Mouse (Mus musculus): ENCODE results near the gene Cse1l. TPM values are rescaled to one million over a fixed set of nuclear protein-coding genes. Genes with fewer than 3 reads are reported as not detected.
A peak's percentile ranks its signal among the peaks of the same experiment; 100 is the strongest.

Cse1l gene
- polyA plus RNA-seq, 1 experiment from 2014 or later: 107 TPM

DNA sequence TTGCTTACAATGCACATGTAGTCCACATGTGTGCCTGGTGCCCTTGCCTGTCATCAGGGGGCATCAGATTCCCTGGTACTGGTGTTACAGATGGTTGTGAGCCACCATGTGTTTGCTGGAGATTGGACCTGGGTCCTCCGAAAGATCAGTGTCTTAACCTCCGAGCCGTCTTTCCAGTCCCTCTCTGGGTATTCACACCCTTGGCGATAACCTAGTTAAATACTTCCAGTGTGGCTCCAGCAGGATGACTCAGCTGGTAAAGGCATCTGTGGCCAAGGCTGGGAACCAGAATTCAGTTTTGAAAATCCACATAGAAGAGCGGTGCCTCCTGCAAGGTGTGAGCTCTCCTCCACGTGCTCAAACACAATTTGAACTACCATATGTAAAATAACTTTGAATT, 28.1 kb downstream of the Cse1l start:
- 95% methylated on average over 6 of the region's 6 CpGs for WGBS
- no peaks in the 10 kb centered on the region for H3K9me3 ChIP-seq (ENCODE audit: control insufficient read depth, low read length)
- no peaks in the 10 kb centered on the region for H3K4me1 ChIP-seq (replicated peaks; ENCODE audit: control insufficient read depth, insufficient read depth, low read length)
- no peak overlapping the region for H3K9ac ChIP-seq (replicated peaks; ENCODE audit: low read depth, low read length)
- no peak for ATAC-seq
- H3K4me2 ChIP-seq (ENCODE audit: low read length): no peak overlapping the region
- no peaks in the 10 kb centered on the region for H3K27me3 ChIP-seq (replicated peaks; ENCODE audit: control insufficient read depth, insufficient read depth, low read length)
- H3K27ac ChIP-seq (ENCODE audit: low read length): no peak overlapping the region
- no peak overlapping the region for H3K4me3 ChIP-seq (replicated peaks; ENCODE audit: low read length)
- peaks cover 20% of the 10 kb centered on the region for H3K36me3 ChIP-seq (ENCODE audit: control insufficient read depth, insufficient read depth)

DNA sequence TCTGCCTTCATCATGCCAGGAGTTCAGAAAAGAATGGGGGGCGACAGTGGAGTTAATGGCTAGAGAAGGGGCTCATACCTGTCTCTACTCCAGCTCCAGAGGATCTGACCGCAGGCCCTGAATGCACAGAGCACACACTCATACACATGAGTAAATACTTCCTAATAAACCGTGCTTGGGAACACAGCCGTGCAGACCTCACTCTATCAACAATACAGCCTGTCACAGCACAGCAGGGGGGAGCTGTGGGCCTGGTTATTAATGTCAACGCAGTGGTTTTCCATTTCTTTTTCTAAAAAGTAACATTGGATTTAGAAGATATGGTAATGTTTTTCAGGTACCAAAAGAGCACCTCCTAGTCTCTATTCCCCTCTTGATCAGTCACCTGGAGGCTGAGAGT, 28.6 kb downstream of the Cse1l start:
- WGBS: 52% methylated on average over 5 of the region's 5 CpGs
- H3K36me3 ChIP-seq (ENCODE audit: control insufficient read depth, insufficient read depth): peaks cover 15% of the 10 kb centered on the region

DNA sequence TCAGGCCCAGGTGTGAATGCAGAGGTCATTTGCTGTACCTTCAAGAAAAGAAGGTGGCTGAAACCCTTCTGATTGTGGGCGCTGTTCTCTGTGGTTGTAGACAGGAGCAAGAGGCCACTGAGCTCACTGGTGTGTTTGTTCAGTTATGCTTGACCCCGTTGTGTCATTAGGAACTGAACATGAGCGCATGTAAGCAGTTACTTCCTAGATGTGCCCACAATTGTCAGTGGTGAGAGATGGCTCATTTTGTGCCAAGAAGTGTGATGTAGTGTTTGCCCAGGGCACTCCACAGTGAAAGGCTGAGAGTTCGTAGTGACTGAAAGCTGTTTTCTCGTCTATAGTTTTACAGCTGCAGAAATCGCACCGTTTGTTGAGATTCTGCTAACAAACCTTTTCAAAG, 29.7 kb downstream of the Cse1l start:
- Histone ChIP-seq H3K4me3 (replicated peaks; ENCODE audit: low read length) (no peak overlapping the region), H3K36me3 (ENCODE audit: control insufficient read depth, insufficient read depth) (peaks cover 13% of the 10 kb centered on the region), H3K4me2 (ENCODE audit: low read length) (no peak overlapping the region), H3K27me3 (replicated peaks; ENCODE audit: control insufficient read depth, insufficient read depth, low read length) (no peaks in the 10 kb centered on the region), H3K9ac (replicated peaks; ENCODE audit: low read depth, low read length) (no peak overlapping the region), H3K4me1 (replicated peaks; ENCODE audit: control insufficient read depth, insufficient read depth, low read length) (no peaks in the 10 kb centered on the region), H3K27ac (ENCODE audit: low read length) (no peak overlapping the region), H3K9me3 (ENCODE audit: control insufficient read depth, low read length) (no peaks in the 10 kb centered on the region)
- WGBS: 90% methylated on average over 7 of the region's 7 CpGs
- no peak for ATAC-seq

More for the DNA sequence above, 28.6 kb downstream of the Cse1l start:
- Histone ChIP-seq H3K4me2 (ENCODE audit: low read length) (no peak overlapping the region), H3K4me1 (replicated peaks; ENCODE audit: control insufficient read depth, insufficient read depth, low read length) (no peaks in the 10 kb centered on the region), H3K9ac (replicated peaks; ENCODE audit: low read depth, low read length) (no peak overlapping the region), H3K27me3 (replicated peaks; ENCODE audit: control insufficient read depth, insufficient read depth, low read length) (no peaks in the 10 kb centered on the region), H3K9me3 (ENCODE audit: control insufficient read depth, low read length) (no peaks in the 10 kb centered on the region), H3K4me3 (replicated peaks; ENCODE audit: low read length) (no peak overlapping the region), H3K27ac (ENCODE audit: low read length) (no peak overlapping the region)
- ATAC-seq: no peak

DNA sequence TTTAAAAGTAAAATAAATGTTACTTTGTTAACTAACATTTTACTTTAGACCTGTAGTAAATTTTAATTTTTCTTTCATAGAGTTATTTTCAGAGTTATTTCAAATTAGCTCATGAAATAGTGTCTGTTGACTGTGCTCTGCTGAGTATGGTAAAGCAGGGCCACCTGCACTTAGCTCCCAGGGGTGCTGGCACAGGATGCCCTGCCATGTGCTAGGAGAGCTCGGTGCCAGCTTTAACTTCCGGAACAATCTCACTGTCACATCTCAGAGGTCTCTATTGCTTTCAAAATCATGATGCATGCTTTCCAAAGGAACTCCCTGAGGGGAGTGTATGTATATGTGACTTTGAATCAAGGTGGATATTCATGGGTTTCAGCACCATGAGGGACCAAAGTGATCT, 30.3 kb downstream of the Cse1l start:
- no peaks in the 10 kb centered on the region for H3K27me3 ChIP-seq (replicated peaks; ENCODE audit: control insufficient read depth, insufficient read depth, low read length)
- no peak overlapping the region for H3K27ac ChIP-seq (ENCODE audit: low read length)
- no peaks in the 10 kb centered on the region for H3K9me3 ChIP-seq (ENCODE audit: control insufficient read depth, low read length)
- 80% methylated on average over 2 of the region's 2 CpGs for WGBS
- no peak overlapping the region for H3K4me3 ChIP-seq (replicated peaks; ENCODE audit: low read length)
- no peak for ATAC-seq
- no peak overlapping the region for H3K4me2 ChIP-seq (ENCODE audit: low read length)
- H3K36me3 ChIP-seq (ENCODE audit: control insufficient read depth, insufficient read depth): peaks cover 18% of the 10 kb centered on the region
- H3K9ac ChIP-seq (replicated peaks; ENCODE audit: low read depth, low read length): no peak overlapping the region
- no peaks in the 10 kb centered on the region for H3K4me1 ChIP-seq (replicated peaks; ENCODE audit: control insufficient read depth, insufficient read depth, low read length)

DNA sequence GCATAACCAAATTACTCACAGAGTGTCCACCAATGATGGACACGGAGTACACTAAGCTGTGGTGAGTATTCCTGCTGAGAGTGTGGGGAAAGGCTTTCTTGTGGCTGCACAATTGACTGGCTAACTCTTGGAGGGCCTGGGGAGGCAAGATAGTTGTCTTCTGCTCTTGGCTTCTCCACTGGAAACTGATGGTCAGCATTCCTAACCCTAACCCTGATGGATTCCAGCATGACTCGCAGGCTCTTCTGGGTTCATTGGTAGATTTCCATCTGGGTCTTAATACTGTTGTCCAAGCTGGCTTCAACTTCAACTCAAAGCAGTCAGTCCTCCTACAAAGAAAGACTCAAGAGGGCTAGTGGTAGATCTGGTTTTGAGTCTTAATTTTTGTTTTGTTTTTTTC, 37.3 kb downstream of the Cse1l start:
- no peak overlapping the region for H3K27ac ChIP-seq (ENCODE audit: low read length)
- H3K4me2 ChIP-seq (ENCODE audit: low read length): no peak overlapping the region
- H3K27me3 ChIP-seq (replicated peaks; ENCODE audit: control insufficient read depth, insufficient read depth, low read length): no peaks in the 10 kb centered on the region
- H3K4me3 ChIP-seq (replicated peaks; ENCODE audit: low read length): no peak overlapping the region
- peaks cover 42% of the 10 kb centered on the region for H3K36me3 ChIP-seq (ENCODE audit: control insufficient read depth, insufficient read depth)
- 88% methylated on average over 2 of the region's 2 CpGs for WGBS
- H3K9me3 ChIP-seq (ENCODE audit: control insufficient read depth, low read length): no peaks in the 10 kb centered on the region
- no peaks in the 10 kb centered on the region for H3K4me1 ChIP-seq (replicated peaks; ENCODE audit: control insufficient read depth, insufficient read depth, low read length)
- no peak for ATAC-seq
- H3K9ac ChIP-seq (replicated peaks; ENCODE audit: low read depth, low read length): no peak overlapping the region

DNA sequence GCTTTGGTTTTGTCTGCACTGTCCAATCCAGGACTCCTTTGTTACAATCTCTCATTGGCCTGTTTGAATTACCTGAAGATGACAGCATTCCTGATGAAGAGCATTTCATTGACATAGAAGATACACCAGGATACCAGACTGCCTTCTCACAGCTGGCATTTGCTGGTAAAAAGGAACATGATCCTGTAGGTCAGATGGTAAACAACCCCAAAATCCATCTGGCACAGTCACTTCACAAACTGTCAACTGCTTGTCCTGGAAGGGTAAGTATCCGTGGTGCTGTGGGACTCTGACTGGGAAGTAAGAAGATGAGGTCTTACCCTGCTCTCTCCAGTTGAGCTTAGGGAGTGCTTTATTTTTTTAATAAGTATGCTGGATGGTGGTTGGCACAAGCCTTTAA, 38.5 kb downstream of the Cse1l start:
- ATAC-seq: no peak
- peaks cover 53% of the 10 kb centered on the region for H3K36me3 ChIP-seq (ENCODE audit: control insufficient read depth, insufficient read depth)
- no peaks in the 10 kb centered on the region for H3K9me3 ChIP-seq (ENCODE audit: control insufficient read depth, low read length)
- no peak overlapping the region for H3K4me2 ChIP-seq (ENCODE audit: low read length)
- 89% methylated on average over 1 of the region's 1 CpGs for WGBS
- H3K27me3 ChIP-seq (replicated peaks; ENCODE audit: control insufficient read depth, insufficient read depth, low read length): no peaks in the 10 kb centered on the region
- no peaks in the 10 kb centered on the region for H3K4me1 ChIP-seq (replicated peaks; ENCODE audit: control insufficient read depth, insufficient read depth, low read length)
- H3K4me3 ChIP-seq (replicated peaks; ENCODE audit: low read length): no peak overlapping the region
- no peak overlapping the region for H3K9ac ChIP-seq (replicated peaks; ENCODE audit: low read depth, low read length)
- H3K27ac ChIP-seq (ENCODE audit: low read length): no peak overlapping the region

DNA sequence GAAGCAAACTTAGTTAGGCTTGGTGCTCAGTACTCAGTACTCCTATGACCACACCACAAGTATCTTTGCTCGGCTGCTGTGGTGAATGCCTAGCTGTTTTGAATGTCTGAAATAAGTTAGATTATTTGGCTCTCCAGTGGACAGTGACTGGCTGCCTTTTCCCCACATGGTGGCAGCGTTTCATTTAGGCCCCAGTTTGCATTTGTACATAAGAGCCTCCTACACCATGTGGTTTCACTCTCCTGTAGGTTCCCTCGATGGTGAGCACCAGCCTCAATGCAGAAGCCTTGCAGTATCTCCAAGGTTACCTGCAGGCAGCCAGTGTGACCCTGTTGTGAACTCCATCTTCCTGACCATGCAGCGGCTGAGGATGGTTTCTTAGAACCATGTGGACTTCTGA, 39.6 kb downstream of the Cse1l start:
- Histone ChIP-seq H3K36me3 (ENCODE audit: control insufficient read depth, insufficient read depth) (peaks cover 53% of the 10 kb centered on the region), H3K9me3 (ENCODE audit: control insufficient read depth, low read length) (no peaks in the 10 kb centered on the region), H3K27ac (ENCODE audit: low read length) (no peak overlapping the region), H3K4me2 (ENCODE audit: low read length) (no peak overlapping the region), H3K4me1 (replicated peaks; ENCODE audit: control insufficient read depth, insufficient read depth, low read length) (no peaks in the 10 kb centered on the region), H3K27me3 (replicated peaks; ENCODE audit: control insufficient read depth, insufficient read depth, low read length) (no peaks in the 10 kb centered on the region), H3K9ac (replicated peaks; ENCODE audit: low read depth, low read length) (no peak overlapping the region), H3K4me3 (replicated peaks; ENCODE audit: low read length) (no peak overlapping the region)
- peak; percentile 18; the same call in 1 of the 2 replicates for ATAC-seq
- WGBS: 61% methylated on average over 4 of the region's 4 CpGs

DNA sequence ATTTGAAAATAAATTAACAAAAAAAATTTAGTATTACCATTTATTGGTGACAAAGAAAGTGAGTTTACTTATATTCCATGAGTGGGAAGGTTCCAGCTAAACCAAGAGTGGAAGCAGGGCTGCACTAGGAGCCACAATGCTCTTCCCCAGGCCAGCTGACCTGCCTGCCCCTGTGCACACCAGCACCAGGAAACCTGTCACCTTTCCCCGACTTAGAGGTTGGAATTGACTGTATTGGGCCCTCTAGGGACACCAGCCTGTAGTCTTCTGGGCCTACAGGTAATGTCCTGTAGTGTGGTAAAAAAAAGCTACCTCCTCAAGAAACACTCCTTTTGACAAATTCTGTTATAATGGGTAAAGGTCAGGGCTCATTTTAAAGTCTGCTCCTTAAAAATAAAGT, 42.4 kb downstream of the Cse1l start:
- WGBS: 79% methylated on average over 1 of the region's 1 CpGs
- peaks cover 8% of the 10 kb centered on the region for H3K4me1 ChIP-seq (replicated peaks; ENCODE audit: control insufficient read depth, insufficient read depth, low read length)
- H3K4me3 ChIP-seq (replicated peaks; ENCODE audit: low read length): no peak overlapping the region
- no peak overlapping the region for H3K4me2 ChIP-seq (ENCODE audit: low read length)
- no peak overlapping the region for H3K9ac ChIP-seq (replicated peaks; ENCODE audit: low read depth, low read length)
- no peak for ATAC-seq
- no peak overlapping the region for H3K27ac ChIP-seq (ENCODE audit: low read length)
- peaks cover 55% of the 10 kb centered on the region for H3K36me3 ChIP-seq (ENCODE audit: control insufficient read depth, insufficient read depth)
- no peaks in the 10 kb centered on the region for H3K27me3 ChIP-seq (replicated peaks; ENCODE audit: control insufficient read depth, insufficient read depth, low read length)
- H3K9me3 ChIP-seq (ENCODE audit: control insufficient read depth, low read length): no peaks in the 10 kb centered on the region

DNA sequence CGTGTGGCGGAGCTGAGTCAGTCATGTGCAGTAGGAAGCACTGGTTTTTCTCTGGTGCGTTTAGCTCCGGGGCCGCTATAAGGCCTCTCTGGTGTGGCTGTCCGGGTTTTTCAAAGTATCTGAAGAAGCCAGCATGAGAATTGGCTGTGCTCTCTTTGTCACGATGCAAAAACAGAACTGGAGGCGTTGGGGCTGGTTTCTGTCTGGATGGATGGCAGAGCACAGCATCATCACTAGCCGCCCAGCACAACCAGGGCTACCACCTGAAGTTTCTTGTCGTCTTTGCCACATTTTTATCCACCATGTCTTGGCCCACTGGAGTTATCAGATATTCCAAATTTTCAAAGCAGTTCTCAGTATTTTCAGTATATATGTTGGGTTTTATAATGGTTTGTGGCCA, 43.1 kb downstream of the Cse1l start:
- Histone ChIP-seq H3K4me1 (replicated peaks; ENCODE audit: control insufficient read depth, insufficient read depth, low read length) (peaks cover 8% of the 10 kb centered on the region), H3K4me2 (ENCODE audit: low read length) (no peak overlapping the region), H3K9ac (replicated peaks; ENCODE audit: low read depth, low read length) (no peak overlapping the region), H3K9me3 (ENCODE audit: control insufficient read depth, low read length) (no peaks in the 10 kb centered on the region), H3K36me3 (ENCODE audit: control insufficient read depth, insufficient read depth) (peaks cover 57% of the 10 kb centered on the region), H3K4me3 (replicated peaks; ENCODE audit: low read length) (no peak overlapping the region), H3K27ac (ENCODE audit: low read length) (no peak overlapping the region), H3K27me3 (replicated peaks; ENCODE audit: control insufficient read depth, insufficient read depth, low read length) (no peaks in the 10 kb centered on the region)
- 87% methylated on average over 10 of the region's 10 CpGs for WGBS
- ATAC-seq: no peak

All from forebrain, embryonic 16.5 days (tissue).